Mouse (Mus musculus): ENCODE measurements at regions not wholly inside any gene's neighbourhood (a gene's known extent, or its start where the extent isn't known, plus 50 kb on each side); places are given as distances from the start of the nearest gene placed in this dataset.

DNA sequence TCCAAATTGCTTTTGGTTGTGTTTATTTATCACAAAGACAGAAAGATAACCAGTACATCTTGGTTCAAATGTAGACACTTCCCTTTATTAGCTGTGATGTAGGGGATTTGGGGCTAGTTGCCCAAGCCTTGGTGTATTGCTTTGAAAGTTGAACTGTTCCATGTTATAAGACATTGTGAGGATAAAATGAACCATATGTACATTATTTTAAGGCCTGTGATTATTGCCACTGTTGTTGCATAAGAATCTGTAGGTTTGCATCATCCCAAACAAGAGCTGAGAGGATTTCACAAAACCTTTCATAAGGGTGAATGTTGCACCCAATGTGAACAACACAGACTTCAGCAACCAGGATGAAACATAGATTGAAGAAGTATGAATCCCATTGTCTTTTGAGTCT is 145.7 kb upstream of the Tnfaip3 start:
- Histone ChIP-seq H3K9ac (replicated peaks) (no peak overlapping the region), H3K4me2 (replicated peaks) (no peak overlapping the region), H3K4me3 (no peak overlapping the region), H3K9me3 (no peaks in the 10 kb centered on the region), H3K4me1 (no peaks in the 10 kb centered on the region), H3K27me3 (no peaks in the 10 kb centered on the region), H3K36me3 (no peaks in the 10 kb centered on the region), H3K27ac (replicated peaks) (no peak overlapping the region)
- no peak for ATAC-seq (ENCODE audit: low FRiP score, low read depth)

- Histone ChIP-seq H3K9me3 (no peaks in the 10 kb centered on the region), H3K27me3 (no peaks in the 10 kb centered on the region), H3K27ac (replicated peaks) (no peak overlapping the region), H3K36me3 (no peaks in the 10 kb centered on the region), H3K9ac (replicated peaks) (no peak overlapping the region), H3K4me2 (replicated peaks) (no peak overlapping the region), H3K4me1 (no peaks in the 10 kb centered on the region), H3K4me3 (no peak overlapping the region)
- no peak for ATAC-seq (ENCODE audit: low FRiP score, low read depth)
These were observed 138.6 kb upstream of the Tnfaip3 start for GRCm38 (mm10) chr10:19154041-19154440.

GRCm38 (mm10) chr10:19152773-19153172 is 137.3 kb upstream of the Tnfaip3 start:
- H3K4me2 ChIP-seq (replicated peaks): no peak overlapping the region

DNA sequence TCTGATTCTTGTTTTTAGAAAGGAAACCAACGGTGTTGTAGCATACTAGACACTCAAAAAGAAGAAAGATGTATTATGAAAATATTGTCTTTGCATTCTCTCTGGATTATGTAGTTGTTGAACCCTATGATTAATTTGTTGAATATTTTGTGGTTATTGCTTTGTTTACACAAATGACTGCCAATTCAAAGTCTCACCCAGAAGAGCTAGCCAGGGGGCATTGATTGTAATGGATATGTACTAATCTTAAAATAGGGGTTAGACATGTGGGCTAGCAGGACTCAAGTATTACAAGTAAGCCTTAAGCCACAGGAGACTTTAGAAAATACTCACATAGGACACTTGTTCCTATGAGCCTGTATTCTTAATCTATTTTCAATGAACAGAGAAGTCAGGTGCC is 135.3 kb upstream of the Tnfaip3 start:
- Histone ChIP-seq H3K4me1 (no peaks in the 10 kb centered on the region), H3K9ac (replicated peaks) (no peak overlapping the region), H3K4me3 (no peak overlapping the region), H3K36me3 (no peaks in the 10 kb centered on the region), H3K9me3 (no peaks in the 10 kb centered on the region), H3K27ac (replicated peaks) (no peak overlapping the region), H3K4me2 (replicated peaks) (no peak overlapping the region), H3K27me3 (no peaks in the 10 kb centered on the region)
- ATAC-seq (ENCODE audit: low FRiP score, low read depth): no peak
- WGBS: 93% methylated on average over 1 of the region's 1 CpGs

More at GRCm38 (mm10) chr10:19152773-19153172, 137.3 kb upstream of the Tnfaip3 start:
- no peak overlapping the region for H3K9ac ChIP-seq (replicated peaks)
- WGBS: 88% methylated on average over 5 of the region's 5 CpGs
- H3K4me3 ChIP-seq: no peak overlapping the region
- H3K9me3 ChIP-seq: no peaks in the 10 kb centered on the region
- no peak overlapping the region for H3K27ac ChIP-seq (replicated peaks)
- H3K36me3 ChIP-seq: no peaks in the 10 kb centered on the region
- no peaks in the 10 kb centered on the region for H3K4me1 ChIP-seq
- H3K27me3 ChIP-seq: no peaks in the 10 kb centered on the region
- ATAC-seq (ENCODE audit: low FRiP score, low read depth): no peak

DNA sequence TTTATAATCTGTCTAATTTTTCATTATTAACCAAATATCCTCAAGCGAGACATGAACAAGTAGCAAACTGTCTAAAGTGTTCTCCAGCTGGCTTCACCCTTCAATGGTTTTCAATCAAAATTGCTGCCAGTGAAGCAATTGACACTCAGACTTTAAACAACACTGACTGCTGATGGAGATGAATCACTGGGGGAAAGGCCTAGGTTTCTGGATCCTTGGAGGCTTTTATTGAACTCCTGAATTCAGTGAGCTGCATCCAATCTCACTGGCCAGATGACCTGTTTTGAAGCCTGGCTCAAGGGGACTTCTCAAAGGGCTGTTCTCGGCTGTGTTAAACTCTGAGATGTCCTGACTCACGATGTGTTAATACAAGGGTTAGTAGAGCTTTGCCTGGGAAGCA is 134.5 kb upstream of the Tnfaip3 start:
- no peaks in the 10 kb centered on the region for H3K4me1 ChIP-seq
- no peak overlapping the region for H3K4me2 ChIP-seq (replicated peaks)
- no peak for ATAC-seq (ENCODE audit: low FRiP score, low read depth)
- H3K36me3 ChIP-seq: no peaks in the 10 kb centered on the region
- WGBS: 59% methylated on average over 3 of the region's 3 CpGs
- no peak overlapping the region for H3K27ac ChIP-seq (replicated peaks)
- H3K27me3 ChIP-seq: no peaks in the 10 kb centered on the region
- H3K9me3 ChIP-seq: no peaks in the 10 kb centered on the region
- no peak overlapping the region for H3K4me3 ChIP-seq
- H3K9ac ChIP-seq (replicated peaks): no peak overlapping the region

DNA sequence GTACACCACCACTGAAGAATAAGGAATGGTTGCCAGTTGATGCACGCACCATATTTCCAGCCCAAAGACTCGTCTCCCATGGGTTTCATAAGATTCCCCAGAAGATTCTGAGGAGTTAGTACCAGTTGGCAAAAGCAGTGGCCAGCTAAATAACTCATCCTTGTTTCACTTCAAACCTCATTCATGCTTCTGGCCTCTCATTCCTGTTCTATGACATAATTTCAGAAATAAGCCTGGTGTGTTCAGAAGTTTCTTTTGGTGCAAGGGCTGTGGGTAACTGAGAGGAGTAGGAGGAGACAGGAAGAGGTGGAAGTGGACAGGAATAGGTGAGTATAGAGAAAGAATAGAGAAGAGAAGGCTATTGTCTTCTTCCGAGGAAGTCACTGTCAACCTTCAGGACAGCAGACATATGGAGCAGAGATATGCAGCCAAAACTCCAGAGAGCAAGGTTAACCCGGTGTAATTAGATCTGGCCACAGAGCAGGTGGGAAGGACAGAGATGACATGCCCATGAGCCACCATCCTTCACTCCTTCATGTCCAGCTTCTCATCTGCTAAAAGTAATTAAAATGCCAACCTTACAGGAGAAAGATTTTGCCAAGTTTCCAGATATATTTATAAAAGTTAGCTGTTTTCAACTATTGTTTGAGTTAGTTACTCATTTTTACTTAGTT is 133.9 kb upstream of the Tnfaip3 start:
- no peaks in the 10 kb centered on the region for H3K9me3 ChIP-seq
- no peak overlapping the region for H3K27ac ChIP-seq (replicated peaks)
- ATAC-seq (ENCODE audit: low FRiP score, low read depth): no peak
- no peak overlapping the region for H3K9ac ChIP-seq (replicated peaks)
- no peaks in the 10 kb centered on the region for H3K4me1 ChIP-seq
- no peaks in the 10 kb centered on the region for H3K27me3 ChIP-seq
- H3K36me3 ChIP-seq: no peaks in the 10 kb centered on the region
- H3K4me2 ChIP-seq (replicated peaks): no peak overlapping the region
- 83% methylated on average over 4 of the region's 4 CpGs for WGBS
- no peak overlapping the region for H3K4me3 ChIP-seq

DNA sequence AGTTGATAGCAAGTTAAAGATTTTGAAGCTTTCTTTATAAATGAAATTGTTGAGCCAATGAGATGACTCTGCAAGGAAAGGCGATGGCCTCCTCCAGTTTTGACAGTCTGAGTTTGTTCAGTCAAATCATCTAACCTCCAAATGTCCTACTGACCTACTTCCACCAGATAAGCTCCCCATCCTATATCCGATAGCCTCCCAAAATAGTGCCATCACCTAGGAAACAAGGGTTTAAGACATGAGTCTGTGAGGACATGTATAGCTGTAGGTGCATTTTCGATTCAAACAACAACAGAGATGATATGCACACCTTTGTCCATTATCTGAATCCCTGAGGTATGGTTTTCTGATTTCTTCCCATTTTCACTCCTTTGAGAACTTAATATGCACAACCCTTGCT is 126.0 kb upstream of the Tnfaip3 start:
- no peaks in the 10 kb centered on the region for H3K4me1 ChIP-seq
- ATAC-seq (ENCODE audit: low FRiP score, low read depth): no peak
- no peak overlapping the region for H3K9ac ChIP-seq (replicated peaks)
- no peak overlapping the region for H3K4me3 ChIP-seq
- WGBS: 91% methylated on average over 3 of the region's 3 CpGs
- no peaks in the 10 kb centered on the region for H3K36me3 ChIP-seq
- no peak overlapping the region for H3K27ac ChIP-seq (replicated peaks)
- H3K27me3 ChIP-seq: no peaks in the 10 kb centered on the region
- no peaks in the 10 kb centered on the region for H3K9me3 ChIP-seq
- H3K4me2 ChIP-seq (replicated peaks): no peak overlapping the region

- Histone ChIP-seq H3K4me1 (no peaks in the 10 kb centered on the region), H3K27ac (replicated peaks) (no peak overlapping the region), H3K9ac (replicated peaks) (no peak overlapping the region), H3K4me2 (replicated peaks) (no peak overlapping the region), H3K9me3 (no peaks in the 10 kb centered on the region), H3K4me3 (no peak overlapping the region), H3K27me3 (no peaks in the 10 kb centered on the region), H3K36me3 (no peaks in the 10 kb centered on the region)
- no peak for ATAC-seq (ENCODE audit: low FRiP score, low read depth)
- WGBS: 87% methylated on average over 5 of the region's 5 CpGs
These were observed 125.2 kb upstream of the Tnfaip3 start for GRCm38 (mm10) chr10:19140628-19141027.

DNA sequence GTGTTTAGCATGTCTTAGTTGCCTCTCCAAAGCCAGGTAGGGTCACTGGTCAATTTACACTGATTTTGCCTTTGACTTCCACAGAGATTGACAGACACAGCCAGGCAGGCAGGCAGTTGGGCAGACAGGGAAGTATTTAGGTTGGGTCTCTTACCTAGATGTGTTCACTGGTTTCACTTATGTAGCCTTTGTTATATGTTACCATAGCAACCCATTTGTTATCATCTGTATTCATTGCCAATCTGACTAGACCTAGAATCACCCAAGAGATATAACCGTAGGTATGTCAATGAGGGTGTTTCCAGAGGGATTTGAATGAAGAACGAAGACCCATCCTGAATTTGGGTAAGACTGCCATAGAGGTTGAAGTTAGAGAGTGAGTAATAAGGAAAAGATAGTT is 123.8 kb upstream of the Tnfaip3 start:
- Histone ChIP-seq H3K9me3 (no peaks in the 10 kb centered on the region), H3K27ac (replicated peaks) (no peak overlapping the region), H3K36me3 (no peaks in the 10 kb centered on the region), H3K27me3 (no peaks in the 10 kb centered on the region), H3K9ac (replicated peaks) (no peak overlapping the region), H3K4me1 (no peaks in the 10 kb centered on the region), H3K4me3 (no peak overlapping the region), H3K4me2 (replicated peaks) (no peak overlapping the region)
- ATAC-seq (ENCODE audit: low FRiP score, low read depth): no peak
- WGBS: 74% methylated on average over 2 of the region's 2 CpGs

GRCm38 (mm10) chr10:19138258-19138657 is 122.8 kb upstream of the Tnfaip3 start:
- no peak overlapping the region for H3K4me2 ChIP-seq (replicated peaks)
- ATAC-seq (ENCODE audit: low FRiP score, low read depth): no peak
- H3K4me3 ChIP-seq: no peak overlapping the region
- H3K27ac ChIP-seq (replicated peaks): no peak overlapping the region
- WGBS: 81% methylated on average over 1 of the region's 1 CpGs
- no peaks in the 10 kb centered on the region for H3K27me3 ChIP-seq
- no peaks in the 10 kb centered on the region for H3K9me3 ChIP-seq
- H3K4me1 ChIP-seq: no peaks in the 10 kb centered on the region
- H3K9ac ChIP-seq (replicated peaks): no peak overlapping the region
- H3K36me3 ChIP-seq: no peaks in the 10 kb centered on the region

DNA sequence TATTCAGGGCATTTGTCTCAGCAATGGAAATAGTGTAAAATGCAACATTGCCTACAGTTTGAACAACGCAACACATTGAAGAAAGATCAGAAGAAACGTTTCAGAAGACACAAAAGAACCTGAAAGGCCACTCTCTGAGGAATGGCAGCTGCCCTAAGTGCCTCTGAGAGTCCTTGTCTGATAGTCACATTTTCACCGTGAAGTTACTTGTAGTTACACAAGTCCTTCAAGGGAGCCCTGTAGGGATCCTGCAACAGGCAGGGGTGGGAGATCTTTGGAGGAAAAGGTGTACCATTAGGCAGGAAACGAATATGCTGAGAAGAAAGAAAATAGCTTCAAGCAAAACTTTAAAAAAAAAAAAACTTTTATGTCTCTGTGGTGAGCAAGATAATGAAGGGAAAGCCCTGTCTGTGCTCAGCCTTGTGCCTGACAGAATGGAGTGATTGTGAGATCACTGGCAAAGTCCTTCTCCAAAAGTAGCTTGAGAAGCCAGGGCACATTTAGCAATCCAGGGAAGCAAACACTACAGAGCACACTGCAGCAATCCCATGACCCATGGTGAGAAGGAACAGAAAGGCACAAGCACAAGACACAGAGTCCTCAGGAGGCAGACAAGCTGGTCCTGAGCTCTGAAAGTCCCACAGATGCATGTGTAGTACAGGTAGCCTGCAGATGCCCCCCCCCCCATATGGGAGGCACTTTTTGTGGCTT is 112.3 kb upstream of the Tnfaip3 start:
- ATAC-seq (ENCODE audit: low FRiP score, low read depth): no peak
- Histone ChIP-seq H3K36me3 (no peaks in the 10 kb centered on the region), H3K4me2 (replicated peaks) (no peak overlapping the region), H3K4me3 (no peak overlapping the region), H3K9me3 (no peaks in the 10 kb centered on the region), H3K27me3 (0 out of 2 replicates have a peak, but pooled peaks cover 6% of the 10 kb centered on the region), H3K4me1 (0 out of 2 replicates have a peak, but pooled peaks cover under 1% of the 10 kb centered on the region), H3K27ac (replicated peaks) (no peak overlapping the region), H3K9ac (replicated peaks) (no peak overlapping the region)
- 63% methylated on average over 4 of the region's 4 CpGs for WGBS

GRCm38 (mm10) chr10:19126922-19127321 is 111.5 kb upstream of the Tnfaip3 start:
- 0 out of 2 replicates have a peak, but pooled peaks cover 3% of the 10 kb centered on the region for H3K4me1 ChIP-seq

More at GRCm38 (mm10) chr10:19126922-19127321, 111.5 kb upstream of the Tnfaip3 start:
- no peaks in the 10 kb centered on the region for H3K36me3 ChIP-seq
- no peak overlapping the region for H3K27ac ChIP-seq (replicated peaks)
- no peak overlapping the region for H3K4me2 ChIP-seq (replicated peaks)
- WGBS: 76% methylated on average over 2 of the region's 2 CpGs
- ATAC-seq (ENCODE audit: low FRiP score, low read depth): no peak
- H3K4me3 ChIP-seq: no peak overlapping the region
- H3K9ac ChIP-seq (replicated peaks): no peak overlapping the region
- no peaks in the 10 kb centered on the region for H3K9me3 ChIP-seq
- 0 out of 2 replicates have a peak, but pooled peaks cover 6% of the 10 kb centered on the region for H3K27me3 ChIP-seq

Measured in midbrain, embryonic 12.5 days (tissue).